Mouse (Mus musculus): ENCODE results near the gene Olfr617. TPM values are rescaled to one million over a fixed set of nuclear protein-coding genes. Genes with fewer than 3 reads are reported as not detected.
"Not testable (repeated sequence)": the region's sequence is repeated elsewhere in the genome, so short reads cannot be mapped to it uniquely, and the experiment has no call there.

Olfr617 gene
- polyA plus RNA-seq (2015; fragmentation: Nextera tagmentation; extraction: Ambion mirVana): not detected in 2 replicates

GRCm38 (mm10) chr7:103572761-103573160 is at the start of gene Olfr617:
TSS of gene Olfr617 (plus strand) at chr7:103573061.
- Histone ChIP-seq H3K4me1 (replicated peaks; ENCODE audit: control insufficient read depth, insufficient read depth, low read length) (no peaks in the 10 kb centered on the region), H3K27me3 (ENCODE audit: control insufficient read depth, insufficient read depth, low read depth, low read length) (no peaks in the 10 kb centered on the region), H3K4me3 (ENCODE audit: low read length) (no peak within 1 kb of the TSS), H3K36me3 (ENCODE audit: control insufficient read depth, insufficient read depth, low read length) (no peaks in the 10 kb centered on the region), H3K9me3 (ENCODE audit: control insufficient read depth, low read length) (no peaks in the 10 kb centered on the region), H3K27ac (ENCODE audit: low read length) (no peak within 1 kb of the TSS), H3K4me2 (ENCODE audit: low read depth, low read length) (no peak within 1 kb of the TSS), H3K9ac (ENCODE audit: low read length) (no peak within 1 kb of the TSS)
- ATAC-seq (ENCODE audit: low read depth): no peak
- 59% methylated on average over 1 of the region's 1 CpGs for WGBS

GRCm38 (mm10) chr7:103542617-103543016 is 30.2 kb upstream of the Olfr617 start, which contains the start of gene Olfr612:
TSS of gene Olfr612 (minus strand) at chr7:103542717.
- not testable (repeated sequence) for H3K36me3 ChIP-seq (ENCODE audit: control insufficient read depth, insufficient read depth, low read length); H3K4me2 ChIP-seq (ENCODE audit: low read depth, low read length); H3K9ac ChIP-seq (ENCODE audit: low read length); H3K4me1 ChIP-seq (replicated peaks; ENCODE audit: control insufficient read depth, insufficient read depth, low read length); H3K27me3 ChIP-seq (ENCODE audit: control insufficient read depth, insufficient read depth, low read depth, low read length); ATAC-seq (ENCODE audit: low read depth); H3K27ac ChIP-seq (ENCODE audit: low read length); H3K9me3 ChIP-seq (ENCODE audit: control insufficient read depth, low read length); H3K4me3 ChIP-seq (ENCODE audit: low read length)
- WGBS: 88% methylated on average over 2 of the region's 2 CpGs

- H3K9ac ChIP-seq (ENCODE audit: low read length): no peak within 1 kb of the TSS
- H3K4me3 ChIP-seq (ENCODE audit: low read length): no peak within 1 kb of the TSS
- H3K36me3 ChIP-seq (ENCODE audit: control insufficient read depth, insufficient read depth, low read length): no peaks in the 10 kb centered on the region
- WGBS: 57% methylated on average over 2 of the region's 2 CpGs
- H3K27me3 ChIP-seq (ENCODE audit: control insufficient read depth, insufficient read depth, low read depth, low read length): no peaks in the 10 kb centered on the region
- H3K27ac ChIP-seq (ENCODE audit: low read length): no peak within 1 kb of the TSS
- no peaks in the 10 kb centered on the region for H3K4me1 ChIP-seq (replicated peaks; ENCODE audit: control insufficient read depth, insufficient read depth, low read length)
- no peak for ATAC-seq (ENCODE audit: low read depth)
- H3K4me2 ChIP-seq (ENCODE audit: low read depth, low read length): no peak within 1 kb of the TSS
- H3K9me3 ChIP-seq (ENCODE audit: control insufficient read depth, low read length): no peaks in the 10 kb centered on the region
Observed at GRCm38 (mm10) chr7:103547774-103548173, 25.1 kb upstream of the Olfr617 start, which contains the start of gene Olfr613. TSS of gene Olfr613 (plus strand) at chr7:103548074.

GRCm38 (mm10) chr7:103555779-103556178 is 17.1 kb upstream of the Olfr617 start, which contains the start of gene Olfr615:
TSS of gene Olfr615 (plus strand) at chr7:103556079.
- 72% methylated on average over 2 of the region's 2 CpGs for WGBS
- no peak within 1 kb of the TSS for H3K9ac ChIP-seq (ENCODE audit: low read length)
- ATAC-seq (ENCODE audit: low read depth): no peak
- no peaks in the 10 kb centered on the region for H3K9me3 ChIP-seq (ENCODE audit: control insufficient read depth, low read length)
- no peak within 1 kb of the TSS for H3K27ac ChIP-seq (ENCODE audit: low read length)
- no peak within 1 kb of the TSS for H3K4me2 ChIP-seq (ENCODE audit: low read depth, low read length)
- H3K4me1 ChIP-seq (replicated peaks; ENCODE audit: control insufficient read depth, insufficient read depth, low read length): no peaks in the 10 kb centered on the region
- H3K27me3 ChIP-seq (ENCODE audit: control insufficient read depth, insufficient read depth, low read depth, low read length): no peaks in the 10 kb centered on the region
- no peaks in the 10 kb centered on the region for H3K36me3 ChIP-seq (ENCODE audit: control insufficient read depth, insufficient read depth, low read length)
- H3K4me3 ChIP-seq (ENCODE audit: low read length): no peak within 1 kb of the TSS

- 72% methylated on average over 3 of the region's 3 CpGs for WGBS
- Histone ChIP-seq H3K9me3 (ENCODE audit: control insufficient read depth, low read length) (no peaks in the 10 kb centered on the region), H3K27me3 (ENCODE audit: control insufficient read depth, insufficient read depth, low read depth, low read length) (no peaks in the 10 kb centered on the region), H3K4me3 (ENCODE audit: low read length) (no peak within 1 kb of the TSS), H3K4me1 (replicated peaks; ENCODE audit: control insufficient read depth, insufficient read depth, low read length) (no peaks in the 10 kb centered on the region), H3K9ac (ENCODE audit: low read length) (no peak within 1 kb of the TSS), H3K27ac (ENCODE audit: low read length) (no peak within 1 kb of the TSS), H3K36me3 (ENCODE audit: control insufficient read depth, insufficient read depth, low read length) (no peaks in the 10 kb centered on the region), H3K4me2 (ENCODE audit: low read depth, low read length) (no peak within 1 kb of the TSS)
- no peak for ATAC-seq (ENCODE audit: low read depth)
Observed at GRCm38 (mm10) chr7:103569043-103569442, 3.8 kb upstream of the Olfr617 start, which contains the start of gene Olfr616. TSS of gene Olfr616 (minus strand) at chr7:103569143.

- Histone ChIP-seq H3K36me3 (ENCODE audit: control insufficient read depth, insufficient read depth, low read length) (no peaks in the 10 kb centered on the region), H3K27ac (ENCODE audit: low read length) (no peak within 1 kb of the TSS), H3K27me3 (ENCODE audit: control insufficient read depth, insufficient read depth, low read depth, low read length) (no peaks in the 10 kb centered on the region), H3K9ac (ENCODE audit: low read length) (no peak within 1 kb of the TSS), H3K4me2 (ENCODE audit: low read depth, low read length) (no peak within 1 kb of the TSS), H3K4me3 (ENCODE audit: low read length) (no peak within 1 kb of the TSS), H3K4me1 (replicated peaks; ENCODE audit: control insufficient read depth, insufficient read depth, low read length) (no peaks in the 10 kb centered on the region), H3K9me3 (ENCODE audit: control insufficient read depth, low read length) (no peaks in the 10 kb centered on the region)
- 46% methylated on average over 2 of the region's 2 CpGs for WGBS
- no peak for ATAC-seq (ENCODE audit: low read depth)
Observed at GRCm38 (mm10) chr7:103589803-103590202, 16.9 kb downstream of the Olfr617 start, which contains the start of gene Olfr618. TSS of gene Olfr618 (plus strand) at chr7:103590103.

- no peak within 1 kb of the TSS for H3K9ac ChIP-seq (ENCODE audit: low read length)
- no peak for ATAC-seq (ENCODE audit: low read depth)
Observed at GRCm38 (mm10) chr7:103600275-103600674, 27.4 kb downstream of the Olfr617 start, which contains the start of gene Olfr619. TSS of gene Olfr619 (plus strand) at chr7:103600575.

GRCm38 (mm10) chr7:103607425-103607824 is 34.6 kb downstream of the Olfr617 start:
- no peaks in the 10 kb centered on the region for H3K36me3 ChIP-seq (ENCODE audit: control insufficient read depth, insufficient read depth, low read length)
- no peaks in the 10 kb centered on the region for H3K4me1 ChIP-seq (replicated peaks; ENCODE audit: control insufficient read depth, insufficient read depth, low read length)
- ATAC-seq (ENCODE audit: low read depth): no peak
- 74% methylated on average over 2 of the region's 2 CpGs for WGBS
- no peaks in the 10 kb centered on the region for H3K9me3 ChIP-seq (ENCODE audit: control insufficient read depth, low read length)
- H3K9ac ChIP-seq (ENCODE audit: low read length): no peak overlapping the region
- no peak overlapping the region for H3K4me3 ChIP-seq (ENCODE audit: low read length)
- H3K4me2 ChIP-seq (ENCODE audit: low read depth, low read length): no peak overlapping the region
- no peaks in the 10 kb centered on the region for H3K27me3 ChIP-seq (ENCODE audit: control insufficient read depth, insufficient read depth, low read depth, low read length)
- H3K27ac ChIP-seq (ENCODE audit: low read length): no peak overlapping the region

More at GRCm38 (mm10) chr7:103600275-103600674, 27.4 kb downstream of the Olfr617 start, which contains the start of gene Olfr619:
- H3K27ac ChIP-seq (ENCODE audit: low read length): no peak within 1 kb of the TSS
- H3K27me3 ChIP-seq (ENCODE audit: control insufficient read depth, insufficient read depth, low read depth, low read length): no peaks in the 10 kb centered on the region
- no peak within 1 kb of the TSS for H3K4me3 ChIP-seq (ENCODE audit: low read length)
- no peaks in the 10 kb centered on the region for H3K9me3 ChIP-seq (ENCODE audit: control insufficient read depth, low read length)
- no peaks in the 10 kb centered on the region for H3K36me3 ChIP-seq (ENCODE audit: control insufficient read depth, insufficient read depth, low read length)
- no peak within 1 kb of the TSS for H3K4me2 ChIP-seq (ENCODE audit: low read depth, low read length)
- H3K4me1 ChIP-seq (replicated peaks; ENCODE audit: control insufficient read depth, insufficient read depth, low read length): no peaks in the 10 kb centered on the region

- no peak within 1 kb of the TSS for H3K27ac ChIP-seq (ENCODE audit: low read length)
- no peaks in the 10 kb centered on the region for H3K36me3 ChIP-seq (ENCODE audit: control insufficient read depth, insufficient read depth, low read length)
- no peaks in the 10 kb centered on the region for H3K27me3 ChIP-seq (ENCODE audit: control insufficient read depth, insufficient read depth, low read depth, low read length)
- H3K4me3 ChIP-seq (ENCODE audit: low read length): no peak within 1 kb of the TSS
- no peaks in the 10 kb centered on the region for H3K4me1 ChIP-seq (replicated peaks; ENCODE audit: control insufficient read depth, insufficient read depth, low read length)
- no peak for ATAC-seq (ENCODE audit: low read depth)
- H3K4me2 ChIP-seq (ENCODE audit: low read depth, low read length): no peak within 1 kb of the TSS
- no peak within 1 kb of the TSS for H3K9ac ChIP-seq (ENCODE audit: low read length)
- no peaks in the 10 kb centered on the region for H3K9me3 ChIP-seq (ENCODE audit: control insufficient read depth, low read length)
- WGBS: 66% methylated on average over 2 of the region's 2 CpGs
Observed at GRCm38 (mm10) chr7:103612434-103612833, 39.6 kb downstream of the Olfr617 start, which contains the start of gene Olfr620. TSS of gene Olfr620 (minus strand) at chr7:103612534.
